22 mouse cellular contexts compared by ENCODE assay signal in genomic region chr8:3345337-3345736, GRCm38 (mm10). TPM values are rescaled to one million over a fixed set of nuclear protein-coding genes. Genes with fewer than 3 reads are reported as not detected.
DNase-seq lines count a peak whose midpoint lies in the region; ATAC-seq and TF ChIP-seq lines count a peak whose summit lies in the region.
"Had no signal": no experiment of that assay in that cellular context is flagged by ENCODE, and none has a peak within 500 bp of the region (broad histone marks: within the 10 kb centered on the region; RNA-seq: fewer than 3 reads in every experiment).

No protein-coding gene starts in this region.

- TF ChIP-seq CTCF in gastrocnemius, adult 2 months (IDR thresholded peaks at IDR 0.05), result no peak

- peak; percentile 70 for ATAC-seq in CD4-positive, CD25-positive, alpha-beta regulatory T cell, adult 4 months
- ATAC-seq in activated CD4-positive, CD25-positive, alpha-beta regulatory T cell, adult 4 months, result peak; percentile 40
- ATAC-seq in megakaryocyte-erythroid progenitor cell, adult 5-6 weeks (replicated peaks; ENCODE audit: low FRiP score, low TSS enrichment, poor library complexity, severe bottlenecking), result peak; percentile 55; the same call in 1 of the 2 replicates
- ATAC-seq: Patski had no signal

- peak; percentile 51 for DNase-seq in induced T-regulatory cell, adult 2 months (ENCODE audit: low read depth)
- no peak for DNase-seq in gastrocnemius, adult 2 months
- DNase-seq in right cerebral cortex, postnatal 25 days, result no peak
- no peak for DNase-seq in thymus, postnatal 36 days
- no peak for DNase-seq in natural killer cell, adult 2 months (ENCODE audit: low spot score in 2 of 2)
- DNase-seq: adrenal gland, adult 2 months; adrenal gland, adult 8-10 months; adrenal gland, postnatal 10 days; adrenal gland, postnatal 14 days; adrenal gland, postnatal 25 days; adrenal gland, postnatal 36 days; B cell, adult 2 months; cerebellum, adult 11 months; cerebellum, adult 11-12 months; cerebellum, adult 18-20 months; cerebellum, adult 2 months had no signal

- no peak overlapping the region for H3K4me3 ChIP-seq in gastrocnemius, adult 2 months

- no peak overlapping the region for H3K27ac ChIP-seq in gastrocnemius, adult 2 months

- intact Hi-C loops in gastrocnemius, adult 2 months (cut with DNase I), result no loop called here

RNA-seq across cellular contexts. Expression of gene A430078G23Rik, which starts 7.9 kb away (rescaled TPM):
- 10 to 100 TPM; 38.2 to 52.0 TPM for polyA plus RNA-seq in CD4-positive, CD25-positive, alpha-beta regulatory T cell, adult 4 months (2017; shearing (Covaris generic))
- polyA plus RNA-seq in activated CD4-positive, CD25-positive, alpha-beta regulatory T cell, adult 4 months (2017; shearing (Covaris generic)), result 10 to 100 TPM; 33.8 to 34.2 TPM
- total RNA-seq in megakaryocyte-erythroid progenitor cell, adult 5-6 weeks (2014; fragmentation: Nextera tagmentation), result 19.9 and 22.7 TPM in 2 replicates
- 11.6 and 12.4 TPM in 2 replicates for total RNA-seq in megakaryocyte-erythroid progenitor cell, adult 5-6 weeks (2017)
- total RNA-seq in gastrocnemius, adult 2 months (2021), result not detected
- total RNA-seq: CH12.LX had no signal
- polyA plus RNA-seq: adrenal gland, adult 2 months; C2C12; cerebellum, adult 2 months; Patski had no signal

RNA-seq across cellular contexts. Expression of gene Arhgef18, which starts 47.5 kb away (rescaled TPM):
- 10 to 100 TPM; 27.6 to 35.8 TPM for polyA plus RNA-seq in CD4-positive, CD25-positive, alpha-beta regulatory T cell, adult 4 months (2017; shearing (Covaris generic))
- 10 to 100 TPM; 23.2 to 30.6 TPM for polyA plus RNA-seq in activated CD4-positive, CD25-positive, alpha-beta regulatory T cell, adult 4 months (2017; shearing (Covaris generic))
- total RNA-seq in megakaryocyte-erythroid progenitor cell, adult 5-6 weeks (2014; fragmentation: Nextera tagmentation), result 17.3 and 22.9 TPM in 2 replicates
- 10.3 and 14.1 TPM in 2 replicates for total RNA-seq in megakaryocyte-erythroid progenitor cell, adult 5-6 weeks (2017)
- total RNA-seq in gastrocnemius, adult 2 months (2021), result 10 to 100 TPM in 1 of 2 experiments, 1 to 10 TPM in 1; 6.9 to 11.8 TPM

Comparison
In these comparisons a context has a peak if more than half of its experiments do, and no peak if none do; other contexts are left out.
1. RNA of gene A430078G23Rik, which starts 7.9 kb away (total RNA-seq): 11.6 to 22.7 TPM in megakaryocyte-erythroid progenitor cell, adult 5-6 weeks; not detected in gastrocnemius, adult 2 months; every median in the first group is over 10 times any median in the second.
2. Peak in every context shown above with its lines, with median percentiles within 50 percentile points of each other: ATAC-seq.